Comparison of ENCODE assay signal across 9 mouse cellular contexts in genomic region chr4:99064524-99064923, GRCm38 (mm10). TPM values are rescaled to one million over a fixed set of nuclear protein-coding genes. Genes with fewer than 3 reads are reported as not detected.
DNase-seq lines count a peak whose midpoint lies in the region; ATAC-seq lines count a peak whose summit lies in the region.
"Had no signal": no experiment of that assay in that cellular context is flagged by ENCODE, and none has a peak within 500 bp of the region (broad histone marks: within the 10 kb centered on the region; RNA-seq: fewer than 3 reads in every experiment).

No protein-coding gene starts in this region.

- DNase-seq in neural tube, embryonic 11.5 days (ENCODE audit: low spot score) = peak; percentile 24
- peak; percentile 14 for DNase-seq in gonadal fat pad, adult 2 months (ENCODE audit: low read depth)
- peak; percentile 22 to 57 for DNase-seq in kidney, postnatal 25 days
- DNase-seq in retina, postnatal 7 days (ENCODE audit: low read depth, low spot score) = peak; percentile 13
- DNase-seq in heart, postnatal 4 days = no peak
- DNase-seq: thymus, postnatal 14 days had no signal

- ATAC-seq in neural tube, embryonic 11.5 days (ENCODE audit: insufficient read depth, low FRiP score, low TSS enrichment) = peak; percentile 91
- no peak for ATAC-seq in neural tube, embryonic 15.5 days (ENCODE audit: low FRiP score)
- ATAC-seq in megakaryocyte, adult 5-6 weeks (ENCODE audit: poor library complexity, severe bottlenecking) = no peak
- ATAC-seq: liver, embryonic 12.5 days had no signal

- no peak overlapping the region for H3K4me3 ChIP-seq in neural tube, embryonic 11.5 days (ENCODE audit: low read depth, low read length)
- no peak overlapping the region for H3K4me3 ChIP-seq in neural tube, embryonic 15.5 days (replicated peaks)
- H3K4me3 ChIP-seq: liver, embryonic 12.5 days had no signal

- H3K36me3 ChIP-seq in neural tube, embryonic 11.5 days (ENCODE audit: control insufficient read depth, insufficient read depth, low read length) = peaks cover 3% of the 10 kb centered on the region; the same call in 1 of the 2 replicates
- H3K36me3 ChIP-seq in neural tube, embryonic 15.5 days = peaks cover 29% of the 10 kb centered on the region

- H3K9me3 ChIP-seq in neural tube, embryonic 11.5 days (ENCODE audit: control insufficient read depth, low read length) = no peaks in the 10 kb centered on the region
- H3K9me3 ChIP-seq in neural tube, embryonic 15.5 days (replicated peaks) = no peaks in the 10 kb centered on the region
- H3K9me3 ChIP-seq: liver, embryonic 12.5 days had no signal

- no peak overlapping the region for H3K4me2 ChIP-seq in neural tube, embryonic 11.5 days (ENCODE audit: low read depth)
- no peak overlapping the region for H3K4me2 ChIP-seq in neural tube, embryonic 15.5 days
- H3K4me2 ChIP-seq: liver, embryonic 12.5 days had no signal

- 36% methylated on average over 5 of the region's 5 CpGs for WGBS in neural tube, embryonic 11.5 days
- WGBS in neural tube, embryonic 15.5 days = 15% methylated on average over 5 of the region's 5 CpGs

- no peak overlapping the region for H3K27ac ChIP-seq in neural tube, embryonic 11.5 days (ENCODE audit: low read depth, low read length)
- no peak overlapping the region for H3K27ac ChIP-seq in neural tube, embryonic 15.5 days (replicated peaks)
- H3K27ac ChIP-seq: liver, embryonic 12.5 days had no signal

- H3K27me3 ChIP-seq in neural tube, embryonic 11.5 days (ENCODE audit: control insufficient read depth, insufficient read depth, low read length) = no peaks in the 10 kb centered on the region
- no peaks in the 10 kb centered on the region for H3K27me3 ChIP-seq in neural tube, embryonic 15.5 days (replicated peaks)
- H3K27me3 ChIP-seq: liver, embryonic 12.5 days had no signal

- 0 out of 2 replicates have a peak, but pooled peaks cover 2% of the 10 kb centered on the region for H3K4me1 ChIP-seq in neural tube, embryonic 11.5 days (ENCODE audit: control insufficient read depth, insufficient read depth, low read length)
- H3K4me1 ChIP-seq in neural tube, embryonic 15.5 days = 0 out of 2 replicates have a peak, but pooled peaks cover 3% of the 10 kb centered on the region
- H3K4me1 ChIP-seq: liver, embryonic 12.5 days had no signal

- H3K9ac ChIP-seq in neural tube, embryonic 11.5 days (ENCODE audit: low read length) = no peak overlapping the region
- no peak overlapping the region for H3K9ac ChIP-seq in neural tube, embryonic 15.5 days (replicated peaks)
- H3K9ac ChIP-seq: liver, embryonic 12.5 days had no signal

RNA-seq across cellular contexts. Expression of gene Angptl3, which starts 33.8 kb away (rescaled TPM):
- polyA plus RNA-seq in neural tube, embryonic 11.5 days (2014; fragmentation: Nextera tagmentation; extraction: Ambion mirVana) = 0.58 and 1.3 TPM in 2 replicates
- 0.86 and 1.0 TPM in 2 replicates for polyA plus RNA-seq in neural tube, embryonic 15.5 days (2015; fragmentation: Nextera tagmentation; extraction: Ambion mirVana)
- 0.56 and 1.4 TPM in 2 replicates for polyA plus RNA-seq in gonadal fat pad, adult 2 months (2012; rRNA removed)
- total RNA-seq in heart, postnatal 4 days (2021) = 1 to 10 TPM; 1.7 to 1.9 TPM
- total RNA-seq in megakaryocyte, adult 5-6 weeks (2015) = not detected in 2 replicates
- total RNA-seq in megakaryocyte, adult 5-6 weeks (2017) = 1.2 TPM in 1 of 2 replicates, not detected in the other

RNA-seq across cellular contexts. Expression of gene Dock7, which starts 56.2 kb away (rescaled TPM):
- 108 and 114 TPM in 2 replicates for polyA plus RNA-seq in neural tube, embryonic 11.5 days (2014; fragmentation: Nextera tagmentation; extraction: Ambion mirVana)
- 49.9 and 52.3 TPM in 2 replicates for polyA plus RNA-seq in neural tube, embryonic 15.5 days (2015; fragmentation: Nextera tagmentation; extraction: Ambion mirVana)
- polyA plus RNA-seq in gonadal fat pad, adult 2 months (2012; rRNA removed) = 44.6 and 62.7 TPM in 2 replicates
- 10 to 100 TPM; 30.6 to 37.8 TPM for total RNA-seq in heart, postnatal 4 days (2021)
- 19.6 and 23.3 TPM in 2 replicates for total RNA-seq in megakaryocyte, adult 5-6 weeks (2015)
- total RNA-seq in megakaryocyte, adult 5-6 weeks (2017) = 13.1 and 42.4 TPM in 2 replicates
